Mouse (Mus musculus) liver, embryonic 14.5 days (tissue): ENCODE data around the gene Itih4.

ENCODE experiments used
- CTCF ChIP-seq: IDR thresholded peaks from 2 replicates; pipeline ENCODE4 v1.5.1; 2016; ENCODE audit warnings: antibody characterized with exemption, low read depth, control low read depth
- EP300 ChIP-seq: IDR thresholded peaks from 2 replicates; pipeline ENCODE4 v1.6.1; 2016; ENCODE audit warnings: antibody characterized with exemption, low read depth

DNA sequence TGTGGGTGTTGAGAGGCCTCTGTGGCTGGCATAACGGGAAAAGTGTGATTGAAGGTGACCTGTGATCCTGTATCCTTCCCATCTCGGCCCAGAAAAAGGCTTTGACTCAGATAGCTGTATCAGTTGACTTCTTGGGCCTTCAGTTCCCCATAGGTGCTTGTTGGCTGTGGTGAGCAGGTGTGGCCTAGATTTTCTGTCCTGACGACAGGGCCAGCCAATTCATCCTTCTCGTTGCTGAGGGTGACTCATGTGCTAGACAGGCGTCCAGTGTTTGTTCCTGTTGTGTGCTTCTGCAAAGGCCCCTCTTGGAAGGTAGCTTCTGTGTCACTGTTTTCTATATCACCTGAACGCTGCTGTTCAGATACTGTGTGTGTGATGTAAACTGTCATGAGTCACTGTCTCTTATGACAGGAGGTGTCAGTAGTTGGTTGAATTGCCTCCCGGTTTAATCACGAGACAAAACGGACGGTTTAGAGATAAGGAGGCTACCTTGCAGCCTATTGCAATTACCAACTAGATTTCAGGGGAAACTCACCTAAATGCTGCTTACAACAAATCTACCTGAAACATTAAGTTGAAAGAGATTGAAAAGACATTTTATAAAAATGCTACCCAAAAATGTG lies 29.3 kb upstream of the Itih4 start:
- no peak for TF ChIP-seq CTCF
- TF ChIP-seq EP300 = no peak
